ENCODE assay signal across 10 mouse cellular contexts in the genomic region with DNA sequence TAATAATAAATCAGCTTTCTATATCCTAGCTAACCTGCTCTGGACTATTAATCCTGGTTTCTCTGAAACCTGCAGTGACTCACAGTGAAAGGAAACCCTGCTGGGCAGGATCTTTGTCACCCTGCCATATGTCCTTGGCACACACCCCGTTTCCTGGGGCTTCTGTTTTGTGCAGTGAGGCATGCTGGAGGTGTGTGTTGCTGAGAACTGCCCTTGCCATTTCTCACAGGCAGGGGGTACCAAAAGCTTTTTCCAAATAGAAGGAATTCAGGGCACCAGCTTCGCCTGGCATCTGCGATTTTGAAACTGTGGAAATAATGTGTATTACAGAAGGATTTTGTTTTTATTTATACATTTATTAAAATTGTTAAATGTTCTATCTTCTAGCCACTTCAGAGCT. TPM values are rescaled to one million over a fixed set of nuclear protein-coding genes. Genes with fewer than 3 reads are reported as not detected.
DNase-seq lines count a peak whose midpoint lies in the region; ATAC-seq lines count a peak whose summit lies in the region.
"Had no signal": no experiment of that assay in that cellular context is flagged by ENCODE, and none has a peak within 500 bp of the region (broad histone marks: within the 10 kb centered on the region; RNA-seq: fewer than 3 reads in every experiment).

No protein-coding gene starts in this region.

- no peak overlapping the region for H3K9ac ChIP-seq in neural tube, embryonic 13.5 days
- H3K9ac ChIP-seq: embryonic facial prominence, embryonic 15.5 days had no signal

- no peak overlapping the region for H3K4me3 ChIP-seq in neural tube, embryonic 13.5 days
- H3K4me3 ChIP-seq: embryonic facial prominence, embryonic 15.5 days; midbrain, embryonic 10.5 days had no signal

- peaks cover 7% of the 10 kb centered on the region for H3K4me1 ChIP-seq in neural tube, embryonic 13.5 days (replicated peaks)
- H3K4me1 ChIP-seq: embryonic facial prominence, embryonic 15.5 days; midbrain, embryonic 10.5 days had no signal

- DNase-seq in heart, postnatal 14 days = peak; percentile 19 to 37
- DNase-seq in heart, adult 8-10 months (ENCODE audit: low spot score) = no peak
- no peak for DNase-seq in neural tube, embryonic 10.5 days (ENCODE audit: extremely low spot score, low spot score)
- DNase-seq in cerebellum, adult 18-20 months = peak; percentile 92 to 99
- DNase-seq in lung, postnatal 36 days = peak; percentile 20
- no peak for DNase-seq in c-Kit-positive CD71-positive TER-119-positive erythroid progenitor cells, embryonic 14.5 days (ENCODE audit: low spot score)
- no peak for DNase-seq in B cell, adult 2 months

- no peaks in the 10 kb centered on the region for H3K9me3 ChIP-seq in neural tube, embryonic 13.5 days
- H3K9me3 ChIP-seq: embryonic facial prominence, embryonic 15.5 days; midbrain, embryonic 10.5 days had no signal

- no peaks in the 10 kb centered on the region for H3K27me3 ChIP-seq in neural tube, embryonic 13.5 days
- H3K27me3 ChIP-seq: embryonic facial prominence, embryonic 15.5 days had no signal

- no peak overlapping the region for H3K27ac ChIP-seq in neural tube, embryonic 13.5 days (replicated peaks)
- H3K27ac ChIP-seq: embryonic facial prominence, embryonic 15.5 days; midbrain, embryonic 10.5 days had no signal

- WGBS in neural tube, embryonic 13.5 days = 55% methylated on average over 3 of the region's 3 CpGs

- no peak overlapping the region for H3K4me2 ChIP-seq in neural tube, embryonic 13.5 days
- H3K4me2 ChIP-seq: embryonic facial prominence, embryonic 15.5 days had no signal

- peak; percentile 65; the same call in 1 of the 2 replicates for ATAC-seq in neural tube, embryonic 13.5 days (ENCODE audit: low read depth)

- intact Hi-C loops in heart, postnatal 14 days (cut with DNase I) = no loop called here

- no peaks in the 10 kb centered on the region for H3K36me3 ChIP-seq in neural tube, embryonic 13.5 days
- H3K36me3 ChIP-seq: embryonic facial prominence, embryonic 15.5 days; midbrain, embryonic 10.5 days had no signal

RNA-seq across cellular contexts. Expression of a gene that starts 40.8 kb away (rescaled TPM):
- total RNA-seq in heart, postnatal 14 days (2021) = 10 to 100 TPM; 18.9 to 19.3 TPM
- 10 to 100 TPM; 35.0 to 50.5 (median 43.6) TPM for total RNA-seq in heart, adult 8-10 months (2022)
- 24.7 and 24.9 TPM in 2 replicates for polyA plus RNA-seq in neural tube, embryonic 13.5 days (2015; fragmentation: Nextera tagmentation; extraction: Ambion mirVana)

Comparison
In these comparisons a context has a peak if more than half of its experiments do, and no peak if none do; other contexts are left out.
1. DNase-seq: peak in heart, postnatal 14 days (2 of 2), cerebellum, adult 18-20 months (2 of 2) and lung, postnatal 36 days (single experiment); none in heart, adult 8-10 months (single experiment), neural tube, embryonic 10.5 days (single experiment), c-Kit-positive CD71-positive TER-119-positive erythroid progenitor cells, embryonic 14.5 days (single experiment) and B cell, adult 2 months (0 of 2).